Mouse (Mus musculus): ENCODE measurements around the gene Psen1. TPM values are rescaled to one million over a fixed set of nuclear protein-coding genes. Genes with fewer than 3 reads are reported as not detected.

Gene Psen1
- polyA plus RNA-seq, 1 experiment from 2014 or later, result 63.5 TPM

- Histone ChIP-seq H3K9ac (no peak overlapping the region), H3K4me3 (replicated peaks) (no peak overlapping the region), H3K36me3 (no peaks in the 10 kb centered on the region), H3K27me3 (no peaks in the 10 kb centered on the region), H3K4me2 (no peak overlapping the region), H3K4me1 (0 out of 2 replicates have a peak, but pooled peaks cover 3% of the 10 kb centered on the region), H3K27ac (no peak overlapping the region), H3K9me3 (replicated peaks) (no peaks in the 10 kb centered on the region)
- 0 out of 2 replicates have a peak, but pooled peaks have one; percentile 22 for ATAC-seq (replicated peaks; ENCODE audit: low FRiP score)
- WGBS, result 79% methylated on average over 23 of the region's 23 CpGs
Measured at GRCm38 (mm10) chr12:83781640-83782278, 93.8 kb downstream of the Psen1 start.

- Histone ChIP-seq H3K27ac (no peak overlapping the region), H3K4me3 (replicated peaks) (no peak overlapping the region), H3K4me2 (no peak overlapping the region), H3K27me3 (no peaks in the 10 kb centered on the region), H3K36me3 (no peaks in the 10 kb centered on the region), H3K4me1 (0 out of 2 replicates have a peak, but pooled peaks cover 3% of the 10 kb centered on the region), H3K9me3 (replicated peaks) (no peaks in the 10 kb centered on the region), H3K9ac (no peak overlapping the region)
- no peak for ATAC-seq (replicated peaks; ENCODE audit: low FRiP score)
- 88% methylated on average over 10 of the region's 10 CpGs for WGBS
Measured at GRCm38 (mm10) chr12:83782669-83783068, 94.7 kb downstream of the Psen1 start.

Other genes with a start within 250 kb of the Psen1 start
- 14.8 and 14.9 TPM in 2 replicates for gene Dpf3, start 200.4 kb upstream of the Psen1 start, polyA plus RNA-seq (2015; fragmentation: Nextera tagmentation; extraction: Ambion mirVana)
- gene Dcaf4, start 167.7 kb upstream of the Psen1 start, polyA plus RNA-seq (2015; fragmentation: Nextera tagmentation; extraction: Ambion mirVana), result 27.6 and 30.8 TPM in 2 replicates
- 18.5 and 20.1 TPM in 2 replicates for gene Zfyve1, start 90.9 kb upstream of the Psen1 start, polyA plus RNA-seq (2015; fragmentation: Nextera tagmentation; extraction: Ambion mirVana)
- 283 and 284 TPM in 2 replicates for gene Rbm25, start 56.9 kb upstream of the Psen1 start, polyA plus RNA-seq (2015; fragmentation: Nextera tagmentation; extraction: Ambion mirVana)
- 2.0 and 2.1 TPM in 2 replicates for gene Papln, start 75.5 kb downstream of the Psen1 start, polyA plus RNA-seq (2015; fragmentation: Nextera tagmentation; extraction: Ambion mirVana)
- 41.2 and 41.3 TPM in 2 replicates for gene Numb, start 233.8 kb downstream of the Psen1 start, polyA plus RNA-seq (2015; fragmentation: Nextera tagmentation; extraction: Ambion mirVana)

Measured in kidney, embryonic 15.5 days (tissue).